Mouse (Mus musculus) forebrain, embryonic 12.5 days (tissue): ENCODE results near the gene Olfr490. TPM values are rescaled to one million over a fixed set of nuclear protein-coding genes. Genes with fewer than 3 reads are reported as not detected.

ENCODE experiments used
- ATAC-seq: fragments of 200-750 bp; cut with Nextera tagmentation; 2 replicates; pipeline ENCODE4 v1.8.0; 2017; ENCODE audit warnings: moderate TSS enrichment; ENCODE audit not compliant: low FRiP score
- H3K27ac ChIP-seq: fragments of 300-500 bp; sonication (generic); 2 replicates; pipeline ENCODE4 v1.5.1; 2016; ENCODE audit warnings: mild to moderate bottlenecking
- H3K27me3 ChIP-seq: fragments of 300-500 bp; sonication (generic); 2 replicates; pipeline ENCODE4 v1.6.1; 2016; ENCODE audit warnings: mild to moderate bottlenecking
- H3K36me3 ChIP-seq: fragments of 300-500 bp; sonication (generic); replicated peaks from 2 replicates; pipeline ENCODE4 v1.6.1; 2016; ENCODE audit warnings: mild to moderate bottlenecking
- H3K4me1 ChIP-seq: fragments of 300-500 bp; sonication (generic); 2 replicates; pipeline ENCODE4 v1.6.1; 2016
- H3K4me2 ChIP-seq: fragments of 300-500 bp; sonication (generic); 2 replicates; pipeline ENCODE4 v1.6.1; 2016; ENCODE audit warnings: mild to moderate bottlenecking, moderate library complexity
- H3K4me3 ChIP-seq: fragments of 300-500 bp; sonication (generic); replicated peaks from 2 replicates; pipeline ENCODE4 v1.5.1; 2016; ENCODE audit warnings: mild to moderate bottlenecking
- H3K9ac ChIP-seq: fragments of 300-500 bp; sonication (generic); 2 replicates; pipeline ENCODE4 v1.6.1; 2016; ENCODE audit warnings: mild to moderate bottlenecking
- H3K9me3 ChIP-seq: fragments of 300-500 bp; sonication (generic); 2 replicates; pipeline ENCODE4 v1.6.1; 2016
- whole genome bisulfite sequencing: fragments of 180-500 bp; shearing (Covaris S2); methylation state at CpG from one replicate; pipeline ENCODE4 v1.1.7; 2016; 5-methylcytosine and 5-hydroxymethylcytosine counted together
- polyA plus RNA-seq: library from polyadenylated mRNA; unstranded; fragments of >200 nt; fragmentation: Nextera tagmentation; extraction: Ambion mirVana; gene quantifications from 2 replicates; pipeline ENCODE4 v1.2.1, GENCODE M21; 2016

Gene Olfr490
- not detected in 2 replicates for polyA plus RNA-seq

- Histone ChIP-seq H3K36me3 (no peaks in the 10 kb centered on the region), H3K9me3 (no peaks in the 10 kb centered on the region), H3K27ac (no peak within 1 kb of the TSS), H3K4me2 (no peak within 1 kb of the TSS), H3K4me1 (no peaks in the 10 kb centered on the region), H3K9ac (no peak within 1 kb of the TSS), H3K4me3 (no peak within 1 kb of the TSS), H3K27me3 (no peaks in the 10 kb centered on the region)
- no peak for ATAC-seq
These were observed at the start of gene Olfr490 for GRCm38 (mm10) chr7:108288834-108289233. TSS of gene Olfr490 (minus strand) at chr7:108288934.

GRCm38 (mm10) chr7:108323574-108323973, 34.8 kb upstream of the Olfr490 start, which contains the start of gene Olfr492:
TSS of gene Olfr492 (minus strand) at chr7:108323674.
- Histone ChIP-seq H3K4me3 (no peak within 1 kb of the TSS), H3K9me3 (no peaks in the 10 kb centered on the region), H3K9ac (no peak within 1 kb of the TSS), H3K27me3 (no peaks in the 10 kb centered on the region), H3K27ac (no peak within 1 kb of the TSS), H3K4me1 (no peaks in the 10 kb centered on the region), H3K36me3 (no peaks in the 10 kb centered on the region), H3K4me2 (no peak within 1 kb of the TSS)
- WGBS: 80% methylated on average over 2 of the region's 2 CpGs
- ATAC-seq: no peak

GRCm38 (mm10) chr7:108313151-108313550, 24.4 kb upstream of the Olfr490 start, which contains the start of gene Olfr491:
TSS of gene Olfr491 (plus strand) at chr7:108313451.
- WGBS: 72% methylated on average over 1 of the region's 1 CpGs
- H3K4me1 ChIP-seq: no peaks in the 10 kb centered on the region

GRCm38 (mm10) chr7:108258247-108258646, 30.5 kb downstream of the Olfr490 start, which contains the start of gene Olfr488:
TSS of gene Olfr488 (minus strand) at chr7:108258347.
- Histone ChIP-seq H3K4me2 (no peak within 1 kb of the TSS), H3K4me1 (no peaks in the 10 kb centered on the region), H3K9me3 (no peaks in the 10 kb centered on the region), H3K36me3 (no peaks in the 10 kb centered on the region), H3K4me3 (no peak within 1 kb of the TSS), H3K27ac (no peak within 1 kb of the TSS), H3K27me3 (no peaks in the 10 kb centered on the region), H3K9ac (no peak within 1 kb of the TSS)
- no peak for ATAC-seq

More at GRCm38 (mm10) chr7:108313151-108313550, 24.4 kb upstream of the Olfr490 start, which contains the start of gene Olfr491:
- H3K36me3 ChIP-seq: no peaks in the 10 kb centered on the region
- no peak for ATAC-seq
- H3K4me3 ChIP-seq: no peak within 1 kb of the TSS
- H3K9me3 ChIP-seq: no peaks in the 10 kb centered on the region
- H3K4me2 ChIP-seq: no peak within 1 kb of the TSS
- no peak within 1 kb of the TSS for H3K27ac ChIP-seq
- no peaks in the 10 kb centered on the region for H3K27me3 ChIP-seq
- H3K9ac ChIP-seq: no peak within 1 kb of the TSS

Other genes with a start within 250 kb of the Olfr490 start
- not detected in 2 replicates for gene Olfr479, start 238.2 kb downstream of the Olfr490 start, polyA plus RNA-seq
- not detected in 2 replicates for gene Olfr480, start 221.6 kb downstream of the Olfr490 start, polyA plus RNA-seq
- gene Olfr481, start 209.1 kb downstream of the Olfr490 start, polyA plus RNA-seq: not detected in 2 replicates
- 0.10 TPM in 1 of 2 replicates, not detected in the other for gene Olfr482, start 191.3 kb downstream of the Olfr490 start, polyA plus RNA-seq
- not detected in 2 replicates for gene Olfr483, start 188.1 kb downstream of the Olfr490 start, polyA plus RNA-seq
- gene Olfr484, start 161.5 kb downstream of the Olfr490 start, polyA plus RNA-seq: not detected in 2 replicates
- not detected in 2 replicates for gene Olfr485, start 129.1 kb downstream of the Olfr490 start, polyA plus RNA-seq
- gene Olfr486, start 116.2 kb downstream of the Olfr490 start, polyA plus RNA-seq: not detected in 2 replicates
- gene Olfr487, start 74.3 kb downstream of the Olfr490 start, polyA plus RNA-seq: not detected in 2 replicates
- gene Olfr488, start 30.6 kb downstream of the Olfr490 start, polyA plus RNA-seq: 0.06 TPM in 1 of 2 replicates, not detected in the other
- gene Olfr491, start 24.5 kb upstream of the Olfr490 start, polyA plus RNA-seq: not detected in 2 replicates
- not detected in 2 replicates for gene Olfr492, start 34.7 kb upstream of the Olfr490 start, polyA plus RNA-seq
- gene Olfr493, start 58.0 kb upstream of the Olfr490 start, polyA plus RNA-seq: not detected in 2 replicates
- not detected in 2 replicates for gene Olfr494, start 76.4 kb upstream of the Olfr490 start, polyA plus RNA-seq
- not detected in 2 replicates for gene Olfr495, start 104.2 kb upstream of the Olfr490 start, polyA plus RNA-seq
- gene Olfr497, start 131.5 kb upstream of the Olfr490 start, polyA plus RNA-seq: not detected in 2 replicates
- not detected in 2 replicates for gene Olfr498, start 176.4 kb upstream of the Olfr490 start, polyA plus RNA-seq
- gene Olfr502, start 236.1 kb upstream of the Olfr490 start, polyA plus RNA-seq: not detected in 2 replicates